In genomic region chr11:52433797-52434195, GRCm38 (mm10) we compare ENCODE assay signal across 12 mouse cellular contexts.
"Had no signal": no experiment of that assay in that cellular context is flagged by ENCODE, and none has a peak within 500 bp of the region (broad histone marks: within the 10 kb centered on the region; RNA-seq: fewer than 3 reads in every experiment).

No protein-coding gene starts in this region.

- DNase-seq: retina, postnatal 1 day; right cerebral cortex, postnatal 4 days; spleen, adult 18-20 months; thymus, adult 18-20 months; thymus, adult 2 months; thymus, postnatal 14 days; thymus, postnatal 25 days; thymus, postnatal 36 days; thymus, postnatal 4 days had no signal

- H3K27ac ChIP-seq: neural tube, embryonic 15.5 days; stomach, embryonic 15.5 days; stomach, postnatal 0 days had no signal

- H3K4me3 ChIP-seq: neural tube, embryonic 15.5 days; stomach, embryonic 15.5 days had no signal
